Mouse (Mus musculus): ENCODE results near the gene Pappa.

The Pappa gene

GRCm38 (mm10) chr4:65278451-65279271 is 154.7 kb downstream of the Pappa start:
- no peak for DNase-seq

DNA sequence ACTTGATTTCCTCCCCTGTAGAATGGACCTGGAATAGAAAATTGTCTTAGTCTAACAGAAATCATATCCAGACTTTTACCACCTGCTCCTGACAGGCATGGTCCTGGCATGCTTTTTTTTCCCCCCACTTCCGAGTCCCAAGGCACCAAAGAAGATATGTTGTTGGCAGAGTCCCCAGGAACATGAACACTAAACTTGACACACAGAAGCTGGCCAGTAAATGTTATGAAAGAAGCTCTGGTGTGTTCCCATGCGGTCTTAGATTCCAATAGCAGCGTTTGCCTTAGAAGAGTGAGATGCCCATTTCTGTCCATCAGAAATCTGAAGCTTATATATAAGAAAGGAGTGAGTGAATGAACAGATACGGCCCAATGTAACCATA is 155.3 kb downstream of the Pappa start:
- DNase-seq = no peak

GRCm38 (mm10) chr4:65279979-65280677 is 156.2 kb downstream of the Pappa start:
- DNase-seq = no peak

- no peak for DNase-seq
Measured at GRCm38 (mm10) chr4:65280888-65281287, 156.9 kb downstream of the Pappa start.

DNA sequence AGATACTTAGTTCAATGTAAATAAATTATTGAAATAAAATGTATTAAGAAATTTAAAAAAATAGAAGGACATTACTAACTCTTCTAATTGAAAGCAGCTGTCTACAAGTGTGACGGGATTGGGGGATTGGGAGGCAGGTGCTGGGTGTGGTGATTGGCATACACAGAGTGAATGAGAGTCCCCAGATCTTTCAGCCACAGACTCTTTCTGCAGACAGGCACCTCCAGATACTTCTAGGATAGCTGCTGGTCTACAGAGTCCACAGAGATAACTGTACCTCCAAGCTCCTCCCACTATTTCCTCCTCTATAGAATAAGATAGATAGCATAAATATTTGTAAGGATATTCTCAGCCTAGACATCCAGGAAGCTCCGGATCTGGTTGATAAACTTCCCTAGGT is 159.6 kb downstream of the Pappa start:
- DNase-seq = no peak

GRCm38 (mm10) chr4:65285165-65285564 is 161.2 kb downstream of the Pappa start:
- no peak for DNase-seq

GRCm38 (mm10) chr4:65289247-65289646 is 165.3 kb downstream of the Pappa start:
- no peak for DNase-seq

DNA sequence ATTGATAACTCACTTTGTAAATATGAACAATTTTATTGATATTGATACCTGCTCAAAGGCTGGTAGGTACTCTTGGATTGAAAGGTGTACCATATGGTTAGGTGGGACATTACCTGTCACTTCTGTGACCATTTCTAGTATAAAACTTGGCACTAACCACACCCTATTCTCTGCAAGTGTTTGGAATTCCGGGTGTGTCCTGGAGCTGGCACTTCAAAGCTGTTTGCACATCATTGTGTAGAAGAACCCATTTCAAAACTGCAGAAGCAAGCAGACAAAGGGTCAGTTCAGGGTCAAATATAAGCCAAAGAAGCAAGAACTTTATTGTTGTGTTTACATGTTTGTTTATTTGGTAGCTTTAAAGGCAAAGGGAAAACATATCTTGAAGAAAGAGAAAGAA is 171.8 kb downstream of the Pappa start:
- DNase-seq = no peak

- peak; percentile 55 to 57 for DNase-seq
Measured at GRCm38 (mm10) chr4:65296356-65296967, 172.5 kb downstream of the Pappa start.

GRCm38 (mm10) chr4:65296968-65297499 is 173.1 kb downstream of the Pappa start:
- DNase-seq = no peak

DNA sequence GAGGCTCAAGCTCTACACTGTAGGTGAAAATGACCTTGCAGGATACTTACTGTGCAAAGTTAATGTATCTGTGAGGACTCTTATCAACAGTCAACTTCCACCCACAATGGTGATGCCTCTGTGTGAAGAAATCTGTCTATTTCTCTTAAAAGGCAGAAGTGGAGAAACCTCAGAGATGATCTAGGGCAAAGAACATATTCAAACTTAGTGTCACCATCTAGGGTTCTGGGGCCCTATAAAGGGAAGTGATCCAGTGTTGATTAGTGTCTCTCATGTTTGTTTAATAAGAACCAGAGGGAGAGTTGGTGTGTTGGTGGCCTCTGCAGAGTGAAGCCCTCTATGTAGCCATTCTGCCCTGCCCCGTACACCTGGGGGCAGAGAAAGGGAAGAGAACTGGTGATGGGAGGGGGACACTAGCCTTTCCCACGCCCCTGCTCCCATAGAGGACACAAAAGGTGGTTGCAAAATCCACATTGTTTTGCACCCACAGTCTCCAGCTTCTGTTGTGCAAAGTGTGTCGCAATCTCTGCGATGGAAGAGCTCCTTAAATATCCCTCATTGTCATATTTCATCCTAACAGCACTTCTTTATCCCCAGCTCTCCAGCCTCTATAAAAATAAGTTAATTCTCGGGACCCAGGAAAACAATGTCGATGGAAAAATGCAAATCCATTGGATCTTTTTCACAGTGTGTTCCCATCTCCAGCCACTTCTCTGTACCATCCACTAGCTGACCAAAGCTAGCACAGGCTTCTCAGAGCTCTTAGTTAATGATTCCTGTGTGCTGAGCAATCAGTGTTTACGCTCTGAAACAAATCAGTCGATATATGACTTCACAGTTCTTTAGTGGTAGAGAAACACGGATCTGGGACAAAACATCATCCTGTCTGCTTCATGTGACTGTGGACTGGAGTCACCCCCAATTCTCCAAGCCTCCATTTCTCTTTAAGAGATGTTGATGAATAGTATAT is 174.5 kb downstream of the Pappa start:
- DNase-seq = no peak

DNA sequence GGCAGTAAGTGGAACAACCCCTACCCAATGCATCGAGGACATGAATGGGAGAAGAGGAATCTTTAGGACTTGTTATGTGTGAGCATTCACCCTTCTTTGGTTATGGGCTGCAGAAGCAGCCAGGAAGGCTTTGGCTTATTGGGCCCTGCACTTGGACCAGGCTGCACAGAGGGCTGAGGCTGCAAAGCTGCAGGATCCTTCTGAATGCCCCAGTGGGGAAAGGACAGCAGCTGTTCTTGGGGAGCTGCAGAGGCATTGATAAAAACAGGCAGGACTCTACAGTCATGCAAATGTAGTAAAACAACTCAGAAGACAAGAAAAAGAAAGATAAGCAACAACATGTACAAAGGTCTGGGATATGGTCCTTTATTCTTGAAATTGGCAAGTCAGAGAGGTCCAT is 175.4 kb downstream of the Pappa start:
- DNase-seq = no peak

- no peak for DNase-seq
Measured at GRCm38 (mm10) chr4:65300431-65300830, 176.5 kb downstream of the Pappa start.

GRCm38 (mm10) chr4:65302666-65303065 is 178.7 kb downstream of the Pappa start:
- no peak for DNase-seq

DNA sequence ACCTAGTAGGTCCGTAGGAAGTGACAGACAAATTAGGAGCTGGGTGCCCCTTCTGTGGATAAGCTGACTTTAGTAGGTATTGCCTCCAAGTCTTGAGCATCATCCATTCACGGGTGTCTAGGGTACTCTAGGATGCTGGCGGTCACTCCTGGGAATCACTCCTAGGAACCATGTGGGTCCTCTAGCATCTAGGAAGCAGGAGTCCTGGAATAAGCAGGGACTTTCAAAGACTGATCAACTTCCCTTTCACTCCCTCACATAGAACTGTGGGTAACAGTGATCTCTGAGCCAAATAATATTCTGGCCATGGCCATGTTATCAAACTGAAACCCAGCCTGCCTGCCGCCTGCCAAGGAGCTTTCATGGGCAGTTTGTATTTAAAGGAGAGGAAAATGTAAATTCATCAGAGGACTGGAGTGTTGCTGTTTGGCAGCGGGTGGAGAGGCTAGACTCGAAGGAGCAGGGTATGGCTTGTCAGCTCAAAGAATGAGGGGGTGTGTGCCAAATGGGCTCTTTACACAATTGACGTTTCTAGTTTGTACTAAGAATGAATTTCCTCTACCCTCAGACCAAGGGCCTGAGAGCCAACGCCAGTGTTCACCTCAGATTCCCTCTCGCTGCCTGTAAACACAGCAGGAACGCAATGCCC is 194.0 kb downstream of the Pappa start:
- no peak for DNase-seq

DNA sequence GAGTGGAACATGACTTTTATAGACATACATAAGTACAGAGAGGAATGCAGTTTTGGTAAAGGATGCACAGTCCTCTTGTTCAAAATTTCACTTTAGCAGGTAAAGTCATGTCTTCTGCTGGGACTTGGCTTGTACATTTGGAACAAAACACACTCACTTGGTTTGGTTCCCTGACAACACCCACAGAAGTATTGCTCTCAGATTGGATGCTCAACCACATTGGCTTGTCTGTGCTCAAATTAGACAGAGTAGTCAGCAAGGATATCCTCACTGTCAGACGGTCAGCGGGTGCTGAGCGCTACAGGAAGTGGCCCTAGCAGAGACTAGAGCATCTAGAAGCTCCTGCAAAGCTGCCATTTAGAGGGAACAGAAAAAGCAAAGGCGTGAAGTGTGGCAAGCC is 197.4 kb downstream of the Pappa start:
- DNase-seq = no peak

DNA sequence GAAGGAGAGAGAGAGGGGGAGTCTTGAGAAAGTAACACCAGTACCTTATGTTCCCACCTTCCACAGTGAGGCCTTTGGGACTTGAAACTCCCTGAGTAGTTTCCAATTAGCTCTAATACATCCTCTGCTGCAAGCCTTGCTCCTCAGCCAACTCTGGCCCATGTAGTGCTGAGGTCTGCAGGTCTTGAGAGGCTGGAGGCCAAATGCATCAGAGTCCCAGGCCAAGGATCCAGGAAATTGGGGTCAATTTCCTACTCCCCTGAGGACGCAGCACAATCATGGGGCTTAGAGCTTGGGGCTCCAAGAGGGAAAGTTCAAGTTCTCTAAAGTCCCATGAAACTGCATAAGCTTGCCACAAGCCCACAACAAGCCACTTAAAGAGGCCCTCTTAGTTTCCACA is 198.0 kb downstream of the Pappa start:
- no peak for DNase-seq

DNA sequence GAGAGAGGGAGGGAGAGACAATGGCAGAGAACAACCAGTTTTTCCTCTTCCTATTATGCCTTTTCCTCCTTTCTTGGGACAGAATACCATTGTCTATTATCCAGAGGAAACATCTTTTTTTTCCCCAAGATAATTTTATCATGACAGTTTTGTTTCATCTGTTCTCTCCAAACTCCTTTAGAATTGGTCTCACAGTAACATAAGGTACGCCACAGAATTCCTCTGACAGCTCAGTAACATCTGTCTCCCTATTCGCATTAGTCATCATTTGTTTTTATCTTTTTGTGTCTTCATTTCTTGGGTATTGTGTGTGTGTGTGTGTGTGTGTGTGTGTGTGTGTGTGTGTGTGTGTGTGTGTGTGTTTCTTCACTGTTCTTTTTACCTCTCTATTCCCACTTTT is 201.8 kb downstream of the Pappa start:
- no peak for DNase-seq

- no peak for DNase-seq
Measured at GRCm38 (mm10) chr4:65328486-65329308, 204.7 kb downstream of the Pappa start.

DNA sequence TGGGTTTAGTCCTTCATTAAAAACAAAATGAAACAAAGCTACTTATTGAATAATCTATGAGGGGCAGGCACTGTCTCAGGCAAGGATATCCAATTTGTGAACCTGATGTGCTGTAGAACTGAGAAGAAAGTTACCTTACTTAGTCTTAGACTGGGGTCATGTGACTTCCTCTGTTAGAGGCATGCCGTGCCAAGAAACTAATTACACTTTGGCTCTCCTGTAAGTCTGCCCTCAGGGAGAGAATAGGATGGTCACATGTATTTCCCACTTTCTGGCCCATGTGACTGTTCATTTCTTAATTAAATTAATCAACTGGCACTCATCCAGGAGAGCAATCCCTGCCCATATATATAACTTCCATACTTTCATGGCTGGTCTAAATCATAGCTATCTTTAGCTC is 209.7 kb downstream of the Pappa start:
- DNase-seq = no peak

GRCm38 (mm10) chr4:65341766-65342165 is 217.8 kb downstream of the Pappa start:
- DNase-seq = no peak
